Mouse (Mus musculus): ENCODE results near the gene Zfand6.

The Zfand6 gene

GRCm38 (mm10) chr7:84590622-84591021 is 99.1 kb downstream of the Zfand6 start:
- no peak for DNase-seq

DNA sequence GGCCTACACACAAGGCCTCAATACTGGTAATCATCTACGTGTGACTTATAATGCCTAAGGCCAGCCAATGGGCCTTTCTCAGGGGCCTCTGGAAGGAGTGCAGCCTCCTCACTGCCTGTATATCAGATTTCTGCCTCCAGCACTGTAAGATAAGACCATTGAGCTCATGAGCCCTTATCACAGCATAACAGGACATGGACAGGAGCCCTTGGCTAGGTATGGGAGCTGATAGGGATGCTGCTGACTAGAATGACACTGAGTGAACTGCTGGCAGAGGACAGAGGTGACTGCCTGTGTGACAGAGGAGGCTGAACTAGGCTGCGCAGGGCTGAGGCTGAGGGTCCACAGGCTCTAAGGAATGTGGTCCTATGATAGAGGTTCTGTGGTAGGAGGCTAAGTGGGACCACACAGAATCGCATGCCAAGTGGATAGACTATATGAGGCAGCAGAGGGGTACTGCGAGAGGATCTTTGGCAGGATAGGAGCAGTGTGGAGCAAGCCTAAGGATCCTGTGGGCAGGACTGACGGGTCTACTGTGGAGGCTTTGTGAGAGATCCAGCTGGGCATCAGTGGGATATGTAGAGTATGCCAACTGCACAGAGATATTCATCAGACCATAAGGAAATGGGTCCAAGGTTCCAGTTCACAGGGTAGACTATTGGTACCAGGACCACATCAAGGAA is 102.5 kb downstream of the Zfand6 start:
- no peak for DNase-seq

- no peak for DNase-seq
Observed at GRCm38 (mm10) chr7:84586360-84587100, 103.2 kb downstream of the Zfand6 start.

- DNase-seq, result no peak
Observed at GRCm38 (mm10) chr7:84585086-84585485, 104.7 kb downstream of the Zfand6 start.

DNA sequence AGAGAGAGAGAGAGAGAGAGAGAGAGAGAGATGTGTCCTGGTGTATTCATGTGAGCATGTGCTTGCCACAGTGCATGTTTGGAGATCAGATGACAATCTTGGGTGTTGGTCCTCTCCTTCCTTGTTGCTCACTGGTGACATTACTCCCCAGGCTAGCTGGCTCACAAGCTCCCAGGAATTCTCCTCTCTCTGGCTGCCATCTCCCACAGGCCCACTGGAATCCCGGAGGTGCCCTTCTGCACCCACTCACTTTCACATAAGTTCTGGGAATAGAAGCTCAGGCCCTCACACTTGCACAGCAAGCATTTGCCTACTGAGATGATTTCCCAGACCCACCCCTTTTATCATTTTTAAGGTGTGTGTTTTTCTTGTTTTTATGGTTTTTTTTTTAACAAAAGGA is 110.0 kb downstream of the Zfand6 start:
- DNase-seq, result no peak

DNA sequence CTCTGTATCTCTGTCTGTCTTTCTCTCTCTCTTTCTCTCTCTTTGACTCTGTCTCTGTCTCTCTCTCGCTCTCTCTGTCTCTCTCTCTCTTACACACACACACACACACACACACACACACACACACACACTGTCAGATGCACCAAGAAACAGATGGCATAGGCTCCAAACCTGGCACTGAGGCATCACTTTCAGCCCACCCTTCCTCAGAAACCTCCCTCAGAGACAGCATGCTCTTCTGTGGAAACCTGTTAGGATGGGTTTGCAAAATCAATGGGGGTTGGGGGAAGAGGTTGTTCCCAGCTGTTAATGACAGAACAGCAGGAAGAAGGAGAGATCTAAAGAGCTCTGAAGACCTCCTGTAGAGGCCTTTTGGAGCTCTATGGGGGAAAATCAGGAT is 110.9 kb downstream of the Zfand6 start:
- DNase-seq, result no peak

GRCm38 (mm10) chr7:84577034-84577433 is 112.7 kb downstream of the Zfand6 start:
- DNase-seq, result no peak

DNA sequence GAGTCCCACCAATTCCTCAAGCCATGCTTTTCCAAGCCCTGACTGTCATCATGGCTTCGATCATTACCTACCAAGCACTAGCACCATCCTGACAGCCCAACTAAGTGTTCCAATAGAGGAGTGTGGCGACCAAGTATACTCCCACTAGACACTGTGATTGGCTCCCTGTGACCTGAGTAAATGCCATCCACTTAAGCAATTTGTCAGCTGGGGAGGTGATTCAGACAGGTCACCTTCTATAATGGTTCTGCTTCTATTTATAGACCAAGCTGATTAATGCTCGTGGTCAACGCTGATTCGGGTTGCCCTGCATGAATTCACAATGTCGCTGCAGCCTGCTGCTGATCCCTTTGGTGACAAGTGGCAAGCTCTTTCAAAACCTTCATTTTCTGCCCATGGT is 123.6 kb downstream of the Zfand6 start:
- no peak for DNase-seq

GRCm38 (mm10) chr7:84564236-84564635 is 125.5 kb downstream of the Zfand6 start:
- DNase-seq, result no peak
